Mouse (Mus musculus) kidney, postnatal 0 days (tissue): Measurements from ENCODE around the gene Rps27. TPM values are rescaled to one million over a fixed set of nuclear protein-coding genes. Genes with fewer than 3 reads are reported as not detected.
A peak's percentile ranks its signal among the peaks of the same experiment; 100 is the strongest.

ENCODE experiments used
- ATAC-seq: fragments of 200-750 bp; cut with Nextera tagmentation; replicated peaks from 2 replicates; pipeline ENCODE4 v1.8.0; 2017; ENCODE audit warnings: low read depth, moderate number of reproducible peaks, moderate TSS enrichment, moderate library complexity; ENCODE audit not compliant: low FRiP score
- DNase-seq: peaks from one replicate; pipeline ENCODE4 v3.0.0-alpha.2; 2016; ENCODE audit warnings: low spot score
- H3K27ac ChIP-seq: fragments of 300-500 bp; sonication (generic); 2 replicates; pipeline ENCODE4 v1.5.1; 2014; ENCODE audit warnings: mild to moderate bottlenecking
- H3K27me3 ChIP-seq: fragments of 300-500 bp; sonication (generic); 2 replicates; pipeline ENCODE4 v1.6.1; 2014; ENCODE audit warnings: low read length, mixed read lengths; ENCODE audit not compliant: insufficient read depth
- H3K36me3 ChIP-seq: fragments of 300-500 bp; sonication (generic); 2 replicates; pipeline ENCODE4 v1.6.1; 2014; ENCODE audit warnings: low read length, mixed read lengths; ENCODE audit not compliant: insufficient read depth
- H3K4me1 ChIP-seq: fragments of 300-500 bp; sonication (generic); replicated peaks from 2 replicates; pipeline ENCODE4 v1.6.1; 2014; ENCODE audit warnings: antibody characterized with exemption, low read length, mixed read lengths; ENCODE audit not compliant: insufficient read depth
- H3K4me2 ChIP-seq: fragments of 300-500 bp; sonication (generic); 2 replicates; pipeline ENCODE4 v1.6.1; 2014; ENCODE audit warnings: mild to moderate bottlenecking, low read length, moderate library complexity, mixed read lengths
- H3K4me3 ChIP-seq: fragments of 300-500 bp; sonication (generic); replicated peaks from 2 replicates; pipeline ENCODE4 v1.5.1; 2014; ENCODE audit warnings: low read depth, low read length
- H3K9ac ChIP-seq: fragments of 300-500 bp; sonication (generic); 2 replicates; pipeline ENCODE4 v1.6.1; 2014; ENCODE audit warnings: low read depth, low read length
- H3K9me3 ChIP-seq: fragments of 300-500 bp; sonication (generic); replicated peaks from 2 replicates; pipeline ENCODE4 v1.6.1; 2016; ENCODE audit warnings: low read length, inconsistent platforms, mixed read lengths
- CTCF ChIP-seq: IDR thresholded peaks from 2 replicates; pipeline ENCODE4 v1.5.1; 2016; ENCODE audit warnings: antibody characterized with exemption, low read depth, mild to moderate bottlenecking, moderate library complexity
- WGBS: fragments of 180-500 bp; shearing (Covaris S2); extraction: QIAGEN DNeasy Blood & Tissue Kit; methylation state at CpG from one replicate; pipeline ENCODE4 v1.1.7; 2014; 5-methylcytosine and 5-hydroxymethylcytosine counted together
- polyA plus RNA-seq: library from polyadenylated mRNA; unstranded; fragments of >200 nt; fragmentation: Nextera tagmentation; extraction: Ambion mirVana; gene quantifications from 2 replicates; pipeline ENCODE4 v1.2.1, GENCODE M21; 2015

The Rps27 gene
- polyA plus RNA-seq, 1 experiment from 2014 or later: 2,362 TPM

DNA sequence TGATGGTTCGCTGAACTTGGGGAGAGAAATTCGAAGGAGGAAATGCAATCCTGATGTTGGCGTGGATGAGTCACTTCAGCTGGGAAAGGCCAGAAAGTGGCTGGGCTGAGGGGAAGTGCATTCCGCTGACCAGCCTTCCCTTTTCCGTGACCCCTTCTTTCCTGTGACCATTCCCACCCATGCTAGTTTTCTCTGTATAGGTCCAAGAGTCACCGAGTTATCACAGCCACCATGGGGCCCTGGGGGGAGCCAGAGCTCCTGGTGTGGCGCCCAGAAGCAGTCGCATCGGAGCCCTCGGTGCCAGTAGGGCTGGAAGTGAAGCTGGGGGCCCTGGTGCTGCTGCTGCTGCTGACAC, 35.3 kb upstream of the Rps27 start:
- peak overlapping the region; percentile 70 for H3K4me2 ChIP-seq
- no peak for TF ChIP-seq CTCF
- ATAC-seq (peak; percentile 33; the same call in 1 of the 2 replicates), DNase-seq (peak; percentile 80)
- peaks cover 9% of the 10 kb centered on the region; the same call in 1 of the 2 replicates for H3K36me3 ChIP-seq
- peak overlapping the region; percentile 97 for H3K27ac ChIP-seq
- H3K4me3 ChIP-seq: peak overlapping the region; percentile 65
- H3K9ac ChIP-seq: peak overlapping the region; percentile 76
- H3K4me1 ChIP-seq: 0 out of 2 replicates have a peak, but pooled peaks cover 4% of the 10 kb centered on the region
- no peaks in the 10 kb centered on the region for H3K27me3 ChIP-seq
- 3% methylated on average over 10 of the region's 10 CpGs for WGBS
- no peaks in the 10 kb centered on the region for H3K9me3 ChIP-seq

- peak; percentile 99 for DNase-seq
- Histone ChIP-seq H3K4me1 (0 out of 2 replicates have a peak, but pooled peaks cover 4% of the 10 kb centered on the region), H3K9ac (peak within 1 kb of the TSS; percentile 76), H3K4me2 (peak within 1 kb of the TSS; percentile 70), H3K27ac (peak within 1 kb of the TSS; percentile 97), H3K27me3 (no peaks in the 10 kb centered on the region), H3K4me3 (peak within 1 kb of the TSS; percentile 65), H3K9me3 (no peaks in the 10 kb centered on the region), H3K36me3 (peaks cover 9% of the 10 kb centered on the region; the same call in 1 of the 2 replicates)
- TF ChIP-seq CTCF: no peak
- WGBS: under 1% methylated on average over 42 of the region's 44 CpGs
- ATAC-seq: peak; percentile 93
Observed at GRCm38 (mm10) chr3:90247960-90248745, 34.7 kb upstream of the Rps27 start, which contains the start of gene Slc39a1. TSS of gene Slc39a1 (plus strand) at chr3:90248172.

- H3K4me2 ChIP-seq: peak overlapping the region; percentile 70
- no peak; the same call in 1 of the 2 replicates for ATAC-seq
- peak overlapping the region; percentile 97 for H3K27ac ChIP-seq
- peaks cover 9% of the 10 kb centered on the region; the same call in 1 of the 2 replicates for H3K36me3 ChIP-seq
- no peak for TF ChIP-seq CTCF
- no peak for DNase-seq
- 0% methylated on average over 3 of the region's 3 CpGs for WGBS
- peak overlapping the region; percentile 65 for H3K4me3 ChIP-seq
- 0 out of 2 replicates have a peak, but pooled peaks cover 4% of the 10 kb centered on the region for H3K4me1 ChIP-seq
- H3K9ac ChIP-seq: peak overlapping the region; percentile 62
- H3K27me3 ChIP-seq: no peaks in the 10 kb centered on the region
- no peaks in the 10 kb centered on the region for H3K9me3 ChIP-seq
Observed at GRCm38 (mm10) chr3:90247630-90247959, 34.1 kb upstream of the Rps27 start.

DNA sequence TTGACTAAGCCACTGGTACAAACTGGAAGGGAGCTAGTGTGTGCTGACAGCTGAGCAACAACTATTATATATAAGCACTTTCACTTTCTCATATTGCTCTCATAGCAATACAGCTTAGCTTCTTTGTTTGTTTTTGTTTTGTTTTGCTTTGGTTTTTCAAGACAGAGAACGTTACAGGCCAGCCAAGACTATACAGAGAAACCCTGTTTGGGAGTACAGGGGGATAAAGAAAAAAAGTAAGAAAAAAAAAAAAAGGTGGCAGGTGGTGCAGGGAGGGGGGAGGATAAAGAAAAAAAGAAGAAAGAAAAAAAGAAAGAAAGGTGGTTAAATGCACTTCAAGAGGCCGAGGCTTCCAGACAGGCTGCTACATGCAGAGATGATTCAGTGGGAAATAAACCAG, 32.0 kb upstream of the Rps27 start:
- no peak overlapping the region for H3K4me2 ChIP-seq
- H3K27me3 ChIP-seq: no peaks in the 10 kb centered on the region
- no peak overlapping the region for H3K9ac ChIP-seq
- no peak overlapping the region for H3K27ac ChIP-seq
- no peaks in the 10 kb centered on the region for H3K36me3 ChIP-seq
- H3K9me3 ChIP-seq: no peaks in the 10 kb centered on the region
- TF ChIP-seq CTCF: no peak
- DNase-seq (no peak), ATAC-seq (no peak)
- WGBS: 68% methylated on average over 2 of the region's 2 CpGs
- H3K4me3 ChIP-seq: no peak overlapping the region
- 0 out of 2 replicates have a peak, but pooled peaks cover 4% of the 10 kb centered on the region for H3K4me1 ChIP-seq

DNA sequence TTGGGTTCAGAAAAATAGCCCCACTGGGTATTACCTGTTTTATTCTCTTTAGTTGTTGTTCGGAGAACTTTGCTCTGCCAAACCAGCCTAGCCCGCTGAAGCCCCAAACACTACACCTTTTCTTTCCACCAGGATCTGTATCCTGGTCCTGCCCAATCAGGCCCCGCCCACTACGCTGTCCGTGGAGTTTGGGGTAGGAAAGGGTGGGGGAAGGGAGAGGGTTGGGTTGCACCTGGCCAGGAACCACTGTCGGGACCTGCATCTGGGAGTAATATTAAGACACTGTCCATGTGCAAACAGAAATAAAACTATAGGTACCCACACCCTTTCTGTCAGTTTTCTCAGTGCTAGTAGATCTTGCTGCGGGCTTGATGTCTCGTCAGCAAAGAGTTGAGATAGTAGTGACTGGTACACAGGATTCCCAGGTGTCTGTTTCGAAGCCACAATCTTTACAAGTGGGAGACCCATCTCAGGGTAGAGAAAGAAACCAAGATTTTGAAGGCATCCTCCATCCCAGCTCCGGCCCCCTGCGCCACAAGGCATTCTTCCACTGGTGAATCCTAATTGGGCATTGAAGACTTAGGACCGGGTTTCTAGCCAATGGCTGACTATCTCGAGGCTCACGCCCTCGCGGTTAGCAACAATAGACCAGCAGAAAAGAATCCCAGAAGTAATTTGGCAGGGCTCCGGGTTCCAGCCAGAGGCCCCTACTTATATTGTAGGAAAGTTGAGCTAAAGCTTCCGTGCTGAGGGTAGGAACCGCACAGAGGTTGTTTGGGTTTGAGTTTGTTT, 29.7 kb upstream of the Rps27 start, which contains the start of gene Creb3l4:
Gene Creb3l4, minus strand, starts transcription at position 529 of the 792 bp plus-strand sequence.
- H3K27ac ChIP-seq: peak within 1 kb of the TSS; percentile 52
- 0 out of 2 replicates have a peak, but pooled peaks cover 4% of the 10 kb centered on the region for H3K4me1 ChIP-seq
- peak within 1 kb of the TSS; percentile 66 for H3K4me2 ChIP-seq
- 0 out of 2 replicates have a peak, but pooled peaks have one; percentile 2 for TF ChIP-seq CTCF
- DNase-seq (peak; percentile 91), ATAC-seq (peak; percentile 44; the same call in 1 of the 2 replicates)
- 5% methylated on average over 19 of the region's 19 CpGs for WGBS
- no peaks in the 10 kb centered on the region for H3K9me3 ChIP-seq
- peak within 1 kb of the TSS; percentile 29 for H3K4me3 ChIP-seq
- peak within 1 kb of the TSS; percentile 38; the same call in 1 of the 2 replicates for H3K9ac ChIP-seq
- H3K27me3 ChIP-seq: no peaks in the 10 kb centered on the region
- no peaks in the 10 kb centered on the region for H3K36me3 ChIP-seq
